Mouse (Mus musculus): Measurements from ENCODE around the gene Cenpm. TPM values are rescaled to one million over a fixed set of nuclear protein-coding genes. Genes with fewer than 3 reads are reported as not detected.
A peak's percentile ranks its signal among the peaks of the same experiment; 100 is the strongest.
"Not testable (repeated sequence)": the region's sequence is repeated elsewhere in the genome, so short reads cannot be mapped to it uniquely, and the experiment has no call there.

Cenpm gene
- polyA plus RNA-seq, 1 experiment: 2.3 TPM

DNA sequence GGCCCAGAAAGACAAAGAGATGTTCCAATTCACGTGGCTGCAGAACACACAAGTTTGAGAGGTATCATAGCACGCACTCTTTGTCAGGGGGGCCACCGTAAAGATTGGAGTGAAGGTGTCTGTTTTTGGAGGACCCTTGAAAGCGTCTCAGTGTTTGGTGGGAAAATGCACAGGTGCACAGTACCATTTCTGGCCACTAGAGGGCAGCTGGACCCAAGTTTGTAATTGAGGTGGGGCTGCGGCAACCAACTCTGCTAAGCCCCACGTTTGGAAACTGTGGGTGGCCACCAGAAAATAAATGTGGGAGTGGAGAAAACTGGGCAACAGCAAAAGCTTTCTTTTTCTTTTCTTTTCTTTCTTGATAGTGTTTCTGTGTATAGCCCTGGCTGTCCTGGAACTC, 21.8 kb upstream of the Cenpm start:
- no peak overlapping the region for H3K4me3 ChIP-seq (ENCODE audit: insufficient read depth, low read depth, low read length)
- no peaks in the 10 kb centered on the region for H3K36me3 ChIP-seq (ENCODE audit: control insufficient read depth, insufficient read depth, low read length)
- no peaks in the 10 kb centered on the region for H3K4me1 ChIP-seq (ENCODE audit: control insufficient read depth, insufficient read depth, low read length)
- TF ChIP-seq POLR2A (IDR thresholded peaks at IDR 0.05; ENCODE audit: low read depth, low read length): no peak
- TF ChIP-seq CTCF (conservative IDR thresholded peaks at IDR 0.05; ENCODE audit: insufficient read depth, insufficient read length, low read depth, low read length): peak; percentile 87
- WGBS: 11% methylated on average over 6 of the region's 6 CpGs
- no peak overlapping the region for H3K27ac ChIP-seq (ENCODE audit: insufficient read depth, low read depth, low read length)
- DNase-seq: peak; percentile 60
- H3K27me3 ChIP-seq (replicated peaks; ENCODE audit: control insufficient read depth, insufficient read depth, low read length): no peaks in the 10 kb centered on the region

GRCm38 (mm10) chr15:82259510-82259909, 15.0 kb upstream of the Cenpm start:
- WGBS: 13% methylated on average over 16 of the region's 16 CpGs
- H3K4me3 ChIP-seq (ENCODE audit: insufficient read depth, low read depth, low read length): no peak overlapping the region
- H3K36me3 ChIP-seq (ENCODE audit: control insufficient read depth, insufficient read depth, low read length): no peaks in the 10 kb centered on the region
- H3K4me1 ChIP-seq (ENCODE audit: control insufficient read depth, insufficient read depth, low read length): no peaks in the 10 kb centered on the region
- peak; percentile 62 for DNase-seq
- no peak overlapping the region for H3K27ac ChIP-seq (ENCODE audit: insufficient read depth, low read depth, low read length)
- no peak for TF ChIP-seq POLR2A (IDR thresholded peaks at IDR 0.05; ENCODE audit: low read depth, low read length)
- TF ChIP-seq CTCF (conservative IDR thresholded peaks at IDR 0.05; ENCODE audit: insufficient read depth, insufficient read length, low read depth, low read length): peak; percentile 87
- H3K27me3 ChIP-seq (replicated peaks; ENCODE audit: control insufficient read depth, insufficient read depth, low read length): no peaks in the 10 kb centered on the region

GRCm38 (mm10) chr15:82255944-82256383, 11.4 kb upstream of the Cenpm start:
- H3K27me3 ChIP-seq (replicated peaks; ENCODE audit: control insufficient read depth, insufficient read depth, low read length): no peaks in the 10 kb centered on the region
- no peak for DNase-seq
- 32% methylated on average over 10 of the region's 10 CpGs for WGBS
- H3K36me3 ChIP-seq (ENCODE audit: control insufficient read depth, insufficient read depth, low read length): no peaks in the 10 kb centered on the region
- H3K27ac ChIP-seq (ENCODE audit: insufficient read depth, low read depth, low read length): no peak overlapping the region
- no peak overlapping the region for H3K4me3 ChIP-seq (ENCODE audit: insufficient read depth, low read depth, low read length)
- H3K4me1 ChIP-seq (ENCODE audit: control insufficient read depth, insufficient read depth, low read length): no peaks in the 10 kb centered on the region
- no peak for TF ChIP-seq POLR2A (IDR thresholded peaks at IDR 0.05; ENCODE audit: low read depth, low read length)
- TF ChIP-seq CTCF (conservative IDR thresholded peaks at IDR 0.05; ENCODE audit: insufficient read depth, insufficient read length, low read depth, low read length): no peak

GRCm38 (mm10) chr15:82255248-82255647, 10.7 kb upstream of the Cenpm start:
- H3K4me1 ChIP-seq (ENCODE audit: control insufficient read depth, insufficient read depth, low read length): no peaks in the 10 kb centered on the region
- WGBS: 61% methylated on average over 4 of the region's 4 CpGs

GRCm38 (mm10) chr15:82252097-82252496, 7.5 kb upstream of the Cenpm start, which contains the start of gene 1500009C09Rik:
Gene 1500009C09Rik (plus strand): TSS chr15:82252397.
- WGBS: 84% methylated on average over 6 of the region's 6 CpGs
- H3K27ac ChIP-seq (ENCODE audit: insufficient read depth, low read depth, low read length): no peak within 1 kb of the TSS
- no peaks in the 10 kb centered on the region for H3K36me3 ChIP-seq (ENCODE audit: control insufficient read depth, insufficient read depth, low read length)
- DNase-seq: no peak
- no peak within 1 kb of the TSS for H3K4me3 ChIP-seq (ENCODE audit: insufficient read depth, low read depth, low read length)
- TF ChIP-seq CTCF (conservative IDR thresholded peaks at IDR 0.05; ENCODE audit: insufficient read depth, insufficient read length, low read depth, low read length) (no peak), POLR2A (IDR thresholded peaks at IDR 0.05; ENCODE audit: low read depth, low read length) (no peak)
- no peaks in the 10 kb centered on the region for H3K27me3 ChIP-seq (replicated peaks; ENCODE audit: control insufficient read depth, insufficient read depth, low read length)
- H3K4me1 ChIP-seq (ENCODE audit: control insufficient read depth, insufficient read depth, low read length): no peaks in the 10 kb centered on the region

More at GRCm38 (mm10) chr15:82255248-82255647, 10.7 kb upstream of the Cenpm start:
- TF ChIP-seq POLR2A (IDR thresholded peaks at IDR 0.05; ENCODE audit: low read depth, low read length): no peak
- 0 out of 2 replicates have a peak, but pooled peaks have one; percentile 14 for TF ChIP-seq CTCF (conservative IDR thresholded peaks at IDR 0.05; ENCODE audit: insufficient read depth, insufficient read length, low read depth, low read length)
- no peak for DNase-seq
- Histone ChIP-seq H3K27ac (ENCODE audit: insufficient read depth, low read depth, low read length) (no peak overlapping the region), H3K36me3 (ENCODE audit: control insufficient read depth, insufficient read depth, low read length) (no peaks in the 10 kb centered on the region), H3K4me3 (ENCODE audit: insufficient read depth, low read depth, low read length) (no peak overlapping the region), H3K27me3 (replicated peaks; ENCODE audit: control insufficient read depth, insufficient read depth, low read length) (no peaks in the 10 kb centered on the region)

- DNase-seq: no peak
- Histone ChIP-seq H3K27me3 (replicated peaks; ENCODE audit: control insufficient read depth, insufficient read depth, low read length) (no peaks in the 10 kb centered on the region), H3K36me3 (ENCODE audit: control insufficient read depth, insufficient read depth, low read length) (no peaks in the 10 kb centered on the region), H3K4me1 (ENCODE audit: control insufficient read depth, insufficient read depth, low read length) (no peaks in the 10 kb centered on the region), H3K4me3 (ENCODE audit: insufficient read depth, low read depth, low read length) (no peak overlapping the region), H3K27ac (ENCODE audit: insufficient read depth, low read depth, low read length) (no peak overlapping the region)
- WGBS: 96% methylated on average over 3 of the region's 3 CpGs
- TF ChIP-seq CTCF (conservative IDR thresholded peaks at IDR 0.05; ENCODE audit: insufficient read depth, insufficient read length, low read depth, low read length) (0 out of 2 replicates have a peak, but pooled peaks have one; percentile 4), POLR2A (IDR thresholded peaks at IDR 0.05; ENCODE audit: low read depth, low read length) (no peak)
Measured at GRCm38 (mm10) chr15:82251579-82251978, 7.0 kb upstream of the Cenpm start.

DNA sequence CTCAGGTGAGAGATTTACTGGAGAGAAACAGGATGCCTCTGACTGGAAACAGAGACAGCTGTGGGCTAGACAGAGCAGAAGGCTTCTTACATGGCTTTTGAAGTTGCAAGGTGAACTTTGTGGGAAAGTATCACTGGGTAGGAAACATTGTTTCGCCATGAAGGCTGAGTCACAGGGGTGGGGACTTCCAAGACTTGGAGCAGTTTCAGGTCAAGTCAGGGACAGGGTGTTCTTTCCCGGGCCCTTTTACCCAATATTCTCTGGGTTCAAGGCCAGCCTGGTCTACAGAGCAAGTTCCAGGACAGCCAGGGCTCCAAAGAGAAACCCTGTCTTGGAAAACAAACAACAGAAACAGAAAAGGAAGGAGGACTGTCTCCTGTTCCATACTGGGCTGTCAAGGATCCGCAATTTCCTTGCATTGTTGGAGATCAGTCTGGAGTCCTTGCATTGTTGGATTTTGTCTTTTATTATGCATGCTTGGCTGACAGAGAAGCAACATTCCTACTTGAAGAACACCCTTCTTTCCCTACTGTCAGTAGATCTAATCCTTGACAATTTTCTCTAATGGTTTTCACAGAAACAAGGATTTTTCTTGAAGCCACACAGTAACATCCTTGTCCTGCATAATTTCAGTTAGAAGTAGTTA, 2.7 kb upstream of the Cenpm start:
- TF ChIP-seq POLR2A (IDR thresholded peaks at IDR 0.05; ENCODE audit: low read depth, low read length) (no peak), CTCF (conservative IDR thresholded peaks at IDR 0.05; ENCODE audit: insufficient read depth, insufficient read length, low read depth, low read length) (no peak)
- no peak for DNase-seq
- H3K36me3 ChIP-seq (ENCODE audit: control insufficient read depth, insufficient read depth, low read length): no peaks in the 10 kb centered on the region
- H3K27ac ChIP-seq (ENCODE audit: insufficient read depth, low read depth, low read length): no peak overlapping the region
- H3K4me3 ChIP-seq (ENCODE audit: insufficient read depth, low read depth, low read length): no peak overlapping the region
- WGBS: 58% methylated on average over 3 of the region's 3 CpGs
- no peaks in the 10 kb centered on the region; the same call in 1 of the 2 replicates for H3K4me1 ChIP-seq (ENCODE audit: control insufficient read depth, insufficient read depth, low read length)
- no peaks in the 10 kb centered on the region for H3K27me3 ChIP-seq (replicated peaks; ENCODE audit: control insufficient read depth, insufficient read depth, low read length)

DNA sequence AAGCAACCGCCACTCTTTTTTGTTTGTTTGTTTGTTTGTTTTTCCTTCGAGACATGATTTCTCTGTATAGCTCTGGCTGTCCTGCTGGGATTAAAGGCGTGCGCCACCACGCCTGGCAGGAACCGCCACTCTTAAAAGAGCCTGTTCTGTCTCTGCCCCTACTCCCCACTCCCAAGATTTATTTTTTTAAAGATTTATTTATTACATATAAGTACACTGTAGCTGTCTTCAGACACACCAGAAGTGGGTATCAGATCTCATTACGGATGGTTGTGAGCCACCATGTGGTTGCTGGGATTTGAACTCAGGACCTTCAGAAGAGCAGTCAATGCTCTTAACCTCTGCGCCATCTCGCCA, 235 bp upstream of the Cenpm start:
- WGBS: 22% methylated on average over 9 of the region's 9 CpGs
- not testable (repeated sequence) for H3K27ac ChIP-seq (ENCODE audit: insufficient read depth, low read depth, low read length); H3K4me3 ChIP-seq (ENCODE audit: insufficient read depth, low read depth, low read length)

More for the DNA sequence above, 235 bp upstream of the Cenpm start:
- H3K4me1 ChIP-seq (ENCODE audit: control insufficient read depth, insufficient read depth, low read length); H3K36me3 ChIP-seq (ENCODE audit: control insufficient read depth, insufficient read depth, low read length); DNase-seq; H3K27me3 ChIP-seq (replicated peaks; ENCODE audit: control insufficient read depth, insufficient read depth, low read length): not testable (repeated sequence)
